Mouse (Mus musculus) megakaryocyte, embryonic 14.5 days (primary cell): ENCODE results near the gene 4921524J17Rik. TPM values are rescaled to one million over a fixed set of nuclear protein-coding genes. Genes with fewer than 3 reads are reported as not detected.

Source experiments
- H3K27me3 ChIP-seq: replicated peaks from 2 replicates; pipeline ENCODE3; 2012; ENCODE audit warnings: inconsistent platforms
- H3K36me3 ChIP-seq: replicated peaks from 2 replicates; pipeline ENCODE3; 2012; ENCODE audit warnings: low read length, inconsistent platforms, mixed read lengths
- H3K4me1 ChIP-seq: 2 replicates; pipeline ENCODE4 v1.6.1; 2012; ENCODE audit warnings: inconsistent platforms
- H3K4me3 ChIP-seq: replicated peaks from 2 replicates; pipeline ENCODE3; 2012; ENCODE audit warnings: moderate library complexity, mild to moderate bottlenecking, inconsistent platforms
- H3K9me3 ChIP-seq: 2 replicates; pipeline ENCODE4 v1.6.1; 2012; ENCODE audit warnings: inconsistent platforms
- FLI1 ChIP-seq: IDR thresholded peaks from 2 replicates; pipeline ENCODE4 v1.6.1; 2012; ENCODE audit warnings: low read length, inconsistent platforms, mixed read lengths
- GATA1 ChIP-seq: IDR thresholded peaks from 3 replicates; pipeline ENCODE4 v1.6.1; 2012; ENCODE audit warnings: mixed read lengths, low read length, inconsistent platforms, borderline replicate concordance
- polyA plus RNA-seq: library from polyadenylated mRNA; stranded (reverse); fragments of >175 nt; gene quantifications from 2 replicates; pipeline ENCODE4 v1.2.3, GENCODE M21; 2012; ENCODE audit warnings: low replicate concordance; ENCODE audit not compliant: insufficient read depth

4921524J17Rik gene
- polyA plus RNA-seq, 1 experiment = 34.8 TPM

- Histone ChIP-seq H3K9me3 (no peaks in the 10 kb centered on the region), H3K4me1 (peaks cover 21% of the 10 kb centered on the region), H3K27me3 (no peaks in the 10 kb centered on the region), H3K36me3 (no peaks in the 10 kb centered on the region), H3K4me3 (no peak overlapping the region)
- TF ChIP-seq GATA1 = no peak
- TF ChIP-seq FLI1 = no peak
These were observed 13.5 kb upstream of the 4921524J17Rik start for GRCm38 (mm10) chr8:85445936-85446685.

- no peak for TF ChIP-seq GATA1
- TF ChIP-seq FLI1 = no peak
- H3K4me3 ChIP-seq = no peak overlapping the region
- H3K9me3 ChIP-seq = 0 out of 2 replicates have a peak, but pooled peaks cover 5% of the 10 kb centered on the region
- H3K27me3 ChIP-seq = no peaks in the 10 kb centered on the region
- H3K36me3 ChIP-seq = no peaks in the 10 kb centered on the region
- peaks cover 13% of the 10 kb centered on the region; the same call in 1 of the 2 replicates for H3K4me1 ChIP-seq
These were observed 11.5 kb upstream of the 4921524J17Rik start for GRCm38 (mm10) chr8:85444092-85444491.

- H3K27me3 ChIP-seq = no peaks in the 10 kb centered on the region
- peaks cover 8% of the 10 kb centered on the region; the same call in 1 of the 2 replicates for H3K9me3 ChIP-seq
- H3K4me3 ChIP-seq = no peak overlapping the region
- TF ChIP-seq GATA1 (no peak), FLI1 (no peak)
- no peaks in the 10 kb centered on the region for H3K4me1 ChIP-seq
- H3K36me3 ChIP-seq = no peaks in the 10 kb centered on the region
These were observed 8.9 kb upstream of the 4921524J17Rik start for GRCm38 (mm10) chr8:85441564-85441963.

- H3K27me3 ChIP-seq = no peaks in the 10 kb centered on the region
- peaks cover 24% of the 10 kb centered on the region for H3K4me1 ChIP-seq
- no peak overlapping the region for H3K4me3 ChIP-seq
- TF ChIP-seq FLI1 = no peak
- TF ChIP-seq GATA1 = no peak
- H3K9me3 ChIP-seq = peaks cover 8% of the 10 kb centered on the region; the same call in 1 of the 2 replicates
- no peaks in the 10 kb centered on the region for H3K36me3 ChIP-seq
These were observed 3.1 kb upstream of the 4921524J17Rik start for GRCm38 (mm10) chr8:85435736-85436135.

- Histone ChIP-seq H3K9me3 (peaks cover 3% of the 10 kb centered on the region; the same call in 1 of the 2 replicates), H3K4me3 (no peak overlapping the region), H3K27me3 (no peaks in the 10 kb centered on the region), H3K36me3 (no peaks in the 10 kb centered on the region), H3K4me1 (peaks cover 28% of the 10 kb centered on the region)
- TF ChIP-seq FLI1 = no peak
- TF ChIP-seq GATA1 = no peak
These were observed 2.2 kb upstream of the 4921524J17Rik start for GRCm38 (mm10) chr8:85434817-85435216.

- TF ChIP-seq FLI1 (no peak), GATA1 (no peak)
- H3K27me3 ChIP-seq = no peaks in the 10 kb centered on the region
- peaks cover 38% of the 10 kb centered on the region for H3K4me1 ChIP-seq
- no peaks in the 10 kb centered on the region for H3K36me3 ChIP-seq
- H3K4me3 ChIP-seq = peak overlapping the region; percentile 96
- peaks cover 3% of the 10 kb centered on the region; the same call in 1 of the 2 replicates for H3K9me3 ChIP-seq
These were observed 372 bp upstream of the 4921524J17Rik start for GRCm38 (mm10) chr8:85433017-85433393.

GRCm38 (mm10) chr8:85431281-85432167, 1.1 kb downstream of the 4921524J17Rik start:
- Histone ChIP-seq H3K27me3 (no peaks in the 10 kb centered on the region), H3K4me1 (peaks cover 49% of the 10 kb centered on the region), H3K9me3 (no peaks in the 10 kb centered on the region), H3K4me3 (peak overlapping the region; percentile 96), H3K36me3 (peaks cover 5% of the 10 kb centered on the region)
- no peak for TF ChIP-seq FLI1
- TF ChIP-seq GATA1 = no peak

- H3K4me1 ChIP-seq = peaks cover 55% of the 10 kb centered on the region
- H3K27me3 ChIP-seq = no peaks in the 10 kb centered on the region
- peak overlapping the region; percentile 19 for H3K4me3 ChIP-seq
- peaks cover 9% of the 10 kb centered on the region for H3K36me3 ChIP-seq
- H3K9me3 ChIP-seq = no peaks in the 10 kb centered on the region
- TF ChIP-seq GATA1 (no peak), FLI1 (no peak)
These were observed 1.8 kb downstream of the 4921524J17Rik start for GRCm38 (mm10) chr8:85430801-85431200.

- TF ChIP-seq GATA1 = no peak
- no peak for TF ChIP-seq FLI1
- Histone ChIP-seq H3K4me1 (peaks cover 62% of the 10 kb centered on the region), H3K4me3 (peak overlapping the region; percentile 42)
These were observed 3.4 kb downstream of the 4921524J17Rik start for GRCm38 (mm10) chr8:85429219-85429618.

GRCm38 (mm10) chr8:85427026-85427425, 5.6 kb downstream of the 4921524J17Rik start:
- TF ChIP-seq GATA1 (no peak), FLI1 (no peak)
- Histone ChIP-seq H3K4me3 (no peak overlapping the region), H3K4me1 (peaks cover 65% of the 10 kb centered on the region)

More at GRCm38 (mm10) chr8:85429219-85429618, 3.4 kb downstream of the 4921524J17Rik start:
- H3K36me3 ChIP-seq = peaks cover 18% of the 10 kb centered on the region
- H3K27me3 ChIP-seq = no peaks in the 10 kb centered on the region
- H3K9me3 ChIP-seq = no peaks in the 10 kb centered on the region

More at GRCm38 (mm10) chr8:85427026-85427425, 5.6 kb downstream of the 4921524J17Rik start:
- no peaks in the 10 kb centered on the region for H3K9me3 ChIP-seq
- H3K36me3 ChIP-seq = peaks cover 24% of the 10 kb centered on the region
- no peaks in the 10 kb centered on the region for H3K27me3 ChIP-seq
